Mouse (Mus musculus) midbrain, embryonic 11.5 days (tissue): ENCODE measurements around the gene Plb1. TPM values are rescaled to one million over a fixed set of nuclear protein-coding genes. Genes with fewer than 3 reads are reported as not detected.

Experiments used
- ATAC-seq: fragments of 200-750 bp; cut with Nextera tagmentation; 2 replicates; pipeline ENCODE4 v1.8.0; 2017; ENCODE audit warnings: moderate TSS enrichment, moderate library complexity; ENCODE audit not compliant: low FRiP score
- DNase-seq: peaks from one replicate; pipeline ENCODE4 v3.0.0; 2015; ENCODE audit warnings: low spot score; ENCODE audit errors: missing footprints
- H3K27ac ChIP-seq: fragments of 300-500 bp; sonication (generic); 2 replicates; pipeline ENCODE4 v1.5.1; 2014; ENCODE audit warnings: low read depth, low read length
- H3K27me3 ChIP-seq: fragments of 300-500 bp; sonication (generic); 2 replicates; pipeline ENCODE4 v1.6.1; 2014; ENCODE audit warnings: mild to moderate bottlenecking, low read length, moderate library complexity, mixed read lengths; ENCODE audit not compliant: control insufficient read depth, insufficient read depth
- H3K36me3 ChIP-seq: fragments of 300-500 bp; sonication (generic); 2 replicates; pipeline ENCODE4 v1.6.1; 2014; ENCODE audit warnings: mild to moderate bottlenecking, low read length, moderate library complexity, mixed read lengths; ENCODE audit not compliant: control insufficient read depth, insufficient read depth
- H3K4me1 ChIP-seq: fragments of 300-500 bp; sonication (generic); 2 replicates; pipeline ENCODE4 v1.6.1; 2014; ENCODE audit warnings: low read length; ENCODE audit not compliant: control insufficient read depth, insufficient read depth
- H3K4me2 ChIP-seq: fragments of 300-500 bp; sonication (generic); 2 replicates; pipeline ENCODE4 v1.6.1; 2014; ENCODE audit warnings: mild to moderate bottlenecking, moderate library complexity
- H3K4me3 ChIP-seq: fragments of 300-500 bp; sonication (generic); 2 replicates; pipeline ENCODE4 v1.5.1; 2014; ENCODE audit warnings: low read depth, low read length
- H3K9ac ChIP-seq: fragments of 300-500 bp; sonication (generic); 2 replicates; pipeline ENCODE4 v1.6.1; 2014; ENCODE audit warnings: low read length
- H3K9me3 ChIP-seq: fragments of 300-500 bp; sonication (generic); 2 replicates; pipeline ENCODE4 v1.6.1; 2016; ENCODE audit warnings: low read length; ENCODE audit not compliant: control insufficient read depth
- WGBS: fragments of 180-500 bp; shearing (Covaris S2); extraction: QIAGEN DNeasy Blood & Tissue Kit; methylation state at CpG from one replicate; pipeline ENCODE4 v1.1.7; 2014; 5-methylcytosine and 5-hydroxymethylcytosine counted together
- polyA plus RNA-seq: library from polyadenylated mRNA; unstranded; fragments of >200 nt; fragmentation: Nextera tagmentation; extraction: Ambion mirVana; gene quantifications from 2 replicates; pipeline ENCODE4 v1.2.1, GENCODE M21; 2014

Gene Plb1
- polyA plus RNA-seq = 0.05 TPM in 1 of 2 replicates, not detected in the other

DNA sequence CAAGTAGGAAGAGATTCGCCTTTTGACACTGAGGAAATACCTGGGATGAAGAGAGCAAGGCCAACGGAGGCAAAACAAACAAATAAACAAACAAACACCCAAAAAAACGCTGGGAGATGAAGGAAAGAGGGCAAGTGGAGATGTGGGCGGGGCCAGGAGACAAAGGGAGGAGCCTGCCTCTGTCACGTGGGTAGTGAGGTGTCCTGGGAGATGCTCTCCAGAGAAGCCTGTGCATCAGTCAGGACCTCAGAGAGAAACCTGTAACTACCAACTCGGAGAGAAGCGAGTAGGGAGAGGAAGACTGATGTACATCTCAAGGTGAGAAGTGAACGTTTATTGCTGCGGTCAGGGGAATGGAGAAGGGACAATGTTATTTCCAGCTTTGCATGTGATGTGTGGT is at the start of gene Plb1:
TSS of gene Plb1 (plus strand) at position 235 of the 400 bp plus-strand sequence.
- no peak within 1 kb of the TSS for H3K4me3 ChIP-seq
- no peaks in the 10 kb centered on the region for H3K9me3 ChIP-seq
- WGBS = 77% methylated on average over 9 of the region's 9 CpGs
- no peaks in the 10 kb centered on the region for H3K27me3 ChIP-seq
- H3K4me1 ChIP-seq = no peaks in the 10 kb centered on the region
- ATAC-seq (no peak), DNase-seq (no peak)
- no peak within 1 kb of the TSS for H3K27ac ChIP-seq
- no peak within 1 kb of the TSS for H3K9ac ChIP-seq
- no peaks in the 10 kb centered on the region for H3K36me3 ChIP-seq
- no peak within 1 kb of the TSS for H3K4me2 ChIP-seq

DNA sequence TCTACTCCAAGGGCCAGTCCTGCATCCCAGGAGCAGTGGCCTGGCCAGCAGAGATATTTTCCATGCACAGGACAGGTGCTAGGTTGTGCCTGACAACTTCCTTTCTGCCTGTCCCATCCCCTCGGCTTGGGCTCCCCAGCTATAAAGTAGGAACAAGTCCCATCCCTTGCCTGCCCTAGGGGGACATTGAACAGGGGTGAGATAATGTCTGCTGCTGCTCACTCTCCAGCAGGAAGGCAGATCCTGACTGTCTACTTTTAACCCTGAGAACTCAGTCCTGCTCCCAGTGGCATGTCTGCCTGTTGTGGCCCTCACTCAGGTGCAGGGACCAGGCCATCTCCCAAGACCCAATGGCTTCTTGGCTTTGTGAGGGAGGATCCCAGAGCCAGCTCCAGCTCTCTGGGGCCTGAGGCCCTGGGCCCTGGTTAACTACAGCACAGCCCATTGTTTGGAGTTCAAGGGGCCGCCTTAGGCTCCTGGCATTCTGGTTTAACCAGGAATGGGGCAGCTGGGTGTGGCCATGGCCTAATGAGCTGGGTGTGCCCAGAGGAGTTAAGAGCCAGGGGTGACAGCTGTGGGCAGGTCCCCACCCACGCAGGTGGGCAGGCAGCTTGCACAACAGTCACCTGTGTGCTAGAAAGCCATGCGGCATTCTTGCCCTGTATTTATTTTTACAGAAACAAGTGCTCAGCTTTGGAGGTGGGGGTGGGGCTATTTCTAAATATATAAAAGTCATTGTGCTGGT is 49.5 kb upstream of the Plb1 start:
- WGBS = 75% methylated on average over 4 of the region's 4 CpGs
- H3K4me1 ChIP-seq = no peaks in the 10 kb centered on the region

DNA sequence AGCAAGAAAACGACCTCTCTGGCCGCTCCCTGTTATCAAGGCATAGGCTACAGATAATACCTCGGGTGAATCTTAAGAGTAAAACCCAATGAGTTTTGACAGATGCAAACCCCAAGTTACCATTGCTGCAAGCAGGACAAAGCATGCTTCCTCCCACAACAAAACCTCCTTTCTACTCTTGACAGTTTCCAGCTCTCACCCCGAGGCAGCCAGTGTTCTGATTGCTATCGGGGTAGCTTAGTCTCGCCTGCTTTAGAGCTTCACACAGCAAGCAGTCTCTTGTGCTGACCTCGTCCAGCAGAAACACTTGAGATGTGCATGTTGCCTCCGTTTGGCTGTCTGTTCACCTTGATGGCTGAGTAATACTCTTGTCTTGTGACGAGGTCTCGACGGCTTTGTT is 44.8 kb upstream of the Plb1 start:
- DNase-seq = peak; percentile 56
- Histone ChIP-seq H3K9me3 (no peaks in the 10 kb centered on the region), H3K27me3 (no peaks in the 10 kb centered on the region), H3K27ac (no peak overlapping the region), H3K4me2 (no peak overlapping the region), H3K4me3 (no peak overlapping the region), H3K4me1 (no peaks in the 10 kb centered on the region), H3K36me3 (no peaks in the 10 kb centered on the region), H3K9ac (no peak overlapping the region)
- WGBS = 55% methylated on average over 11 of the region's 11 CpGs
- ATAC-seq = no peak

More for the DNA sequence above, 49.5 kb upstream of the Plb1 start:
- Histone ChIP-seq H3K9me3 (no peaks in the 10 kb centered on the region), H3K4me2 (no peak overlapping the region), H3K36me3 (no peaks in the 10 kb centered on the region), H3K27me3 (no peaks in the 10 kb centered on the region), H3K9ac (no peak overlapping the region), H3K27ac (no peak overlapping the region), H3K4me3 (no peak overlapping the region)
- DNase-seq (peak; percentile 49), ATAC-seq (no peak)

DNA sequence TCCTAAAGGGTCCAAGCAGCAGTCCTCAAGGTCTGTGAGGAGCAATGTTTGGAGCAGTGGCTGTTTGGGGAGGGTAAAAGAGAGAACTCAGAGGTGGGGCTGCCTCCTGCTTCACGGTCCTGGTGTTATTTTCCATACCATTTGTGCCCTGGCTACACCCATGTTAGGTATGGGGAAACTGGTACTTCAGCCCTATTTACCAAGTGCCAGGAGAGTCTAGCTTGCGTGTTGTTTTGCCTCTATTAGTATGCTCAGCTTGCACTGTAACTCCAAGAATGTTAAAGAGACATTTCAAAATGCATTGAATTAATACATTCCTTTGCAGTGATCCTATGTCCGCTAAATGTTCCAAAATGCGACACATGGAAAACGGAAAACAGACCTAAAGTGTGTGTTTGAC is 41.2 kb upstream of the Plb1 start:
- H3K27ac ChIP-seq = no peak overlapping the region
- DNase-seq (peak; percentile 19), ATAC-seq (no peak)
- WGBS = 90% methylated on average over 5 of the region's 5 CpGs
- H3K36me3 ChIP-seq = no peaks in the 10 kb centered on the region
- H3K4me1 ChIP-seq = no peaks in the 10 kb centered on the region
- H3K9ac ChIP-seq = no peak overlapping the region
- no peak overlapping the region for H3K4me2 ChIP-seq
- no peak overlapping the region for H3K4me3 ChIP-seq
- no peaks in the 10 kb centered on the region for H3K9me3 ChIP-seq
- H3K27me3 ChIP-seq = no peaks in the 10 kb centered on the region

DNA sequence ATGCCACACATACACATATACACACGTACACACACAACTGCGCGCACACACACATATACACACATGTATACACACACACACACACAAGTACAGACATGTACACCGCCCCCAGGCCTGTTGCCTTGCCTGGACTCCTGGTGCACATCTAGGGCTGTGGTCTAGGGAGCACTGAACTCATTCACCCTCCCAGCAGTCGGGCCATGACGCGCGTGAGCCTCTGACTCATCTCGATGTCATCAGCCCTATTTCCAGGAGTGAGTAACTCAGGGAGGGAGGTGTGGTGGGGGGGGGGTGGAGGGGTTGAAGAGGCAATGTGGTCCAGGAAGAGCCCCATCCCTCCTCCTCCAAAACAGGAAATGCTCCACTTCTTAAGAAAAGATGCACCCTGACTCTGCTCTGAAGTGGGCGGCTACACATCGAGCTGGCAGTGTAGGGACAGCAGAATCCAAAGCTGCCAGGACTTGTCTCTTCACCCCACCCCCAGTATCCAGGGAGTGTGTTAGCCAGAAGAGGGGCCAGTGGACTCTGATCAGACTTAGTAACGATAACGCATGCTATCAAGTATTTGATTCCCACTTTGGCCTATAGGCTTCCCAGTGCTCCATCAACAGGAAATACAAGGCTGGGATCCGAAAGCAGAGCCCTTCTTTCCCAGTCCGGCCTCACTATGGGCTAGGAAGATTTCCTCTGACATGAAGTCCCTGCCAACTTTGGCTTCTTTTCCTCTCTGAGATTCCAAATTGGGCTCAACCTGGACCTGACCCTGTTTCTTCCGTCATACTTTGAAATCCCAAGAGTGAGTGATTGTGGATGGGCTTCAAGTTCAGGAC is 40.3 kb upstream of the Plb1 start:
- peak; percentile 17 for DNase-seq
- H3K27ac ChIP-seq = no peak overlapping the region
- H3K4me3 ChIP-seq = no peak overlapping the region
- 88% methylated on average over 16 of the region's 16 CpGs for WGBS
- ATAC-seq = no peak
- no peaks in the 10 kb centered on the region for H3K36me3 ChIP-seq
- H3K9me3 ChIP-seq = no peaks in the 10 kb centered on the region
- no peak overlapping the region for H3K9ac ChIP-seq
- no peaks in the 10 kb centered on the region for H3K27me3 ChIP-seq
- no peaks in the 10 kb centered on the region for H3K4me1 ChIP-seq
- no peak overlapping the region for H3K4me2 ChIP-seq

DNA sequence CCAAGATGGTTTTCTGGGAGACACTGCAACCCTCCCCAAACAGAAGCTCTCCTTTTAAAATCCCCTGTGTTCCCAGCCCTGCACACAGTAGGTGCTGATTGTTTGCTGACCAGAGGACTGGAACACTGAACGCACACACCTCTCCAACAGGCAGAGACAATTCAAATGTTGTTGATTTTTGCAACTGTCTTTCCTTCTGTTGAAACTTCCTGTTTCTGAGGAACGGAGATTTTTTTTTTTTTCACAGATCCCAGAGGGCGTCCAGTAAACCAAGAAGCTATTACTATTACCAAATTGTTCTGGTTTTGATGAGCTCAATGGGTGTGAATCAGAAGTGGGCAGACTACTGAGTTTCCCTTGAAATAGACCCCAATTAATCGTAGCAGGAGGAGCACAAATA is 38.3 kb upstream of the Plb1 start:
- 70% methylated on average over 4 of the region's 4 CpGs for WGBS
- DNase-seq = peak; percentile 69

DNA sequence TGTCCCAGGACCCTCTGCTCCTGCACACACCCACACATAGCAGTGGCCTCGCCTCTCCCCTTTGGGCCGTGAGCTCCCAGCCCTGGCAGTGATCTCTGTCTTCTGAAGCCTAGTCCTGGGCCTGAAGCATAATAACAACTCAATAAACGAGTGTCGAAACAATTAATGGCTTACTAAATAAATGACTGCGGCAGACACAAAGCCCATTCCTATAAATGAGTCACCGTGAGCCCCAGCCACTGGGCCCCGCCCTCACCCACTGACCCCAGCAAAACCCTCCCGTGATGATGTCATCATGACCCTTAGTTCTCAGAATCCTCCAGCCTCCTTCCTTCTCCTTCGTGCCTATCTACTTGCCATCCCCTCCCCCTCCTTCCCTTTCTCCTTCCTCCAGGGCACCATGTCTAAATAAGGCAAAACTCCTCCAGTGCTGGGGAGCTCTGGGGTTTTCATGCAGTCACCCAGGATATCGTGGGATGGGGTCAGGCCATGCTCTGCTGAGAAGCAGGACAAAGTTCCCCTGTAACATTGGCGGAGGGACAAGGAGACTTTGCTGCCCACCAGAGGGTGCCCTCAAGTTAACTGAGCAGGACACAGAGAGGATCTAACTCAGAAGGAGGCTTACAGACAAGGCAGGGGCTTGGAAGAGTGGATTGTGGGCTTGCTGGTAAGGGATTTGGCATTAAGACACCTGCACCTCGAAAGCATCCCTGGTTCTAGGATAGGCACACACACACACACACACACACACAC is 36.5 kb upstream of the Plb1 start:
- no peak for DNase-seq
- H3K9ac ChIP-seq = no peak overlapping the region
- no peak overlapping the region for H3K27ac ChIP-seq
- ATAC-seq = no peak
- no peak overlapping the region for H3K4me2 ChIP-seq
- H3K4me3 ChIP-seq = no peak overlapping the region
- H3K9me3 ChIP-seq = no peaks in the 10 kb centered on the region
- H3K4me1 ChIP-seq = no peaks in the 10 kb centered on the region
- no peaks in the 10 kb centered on the region for H3K36me3 ChIP-seq
- WGBS = 73% methylated on average over 12 of the region's 12 CpGs
- no peaks in the 10 kb centered on the region for H3K27me3 ChIP-seq

More for the DNA sequence above, 38.3 kb upstream of the Plb1 start:
- Histone ChIP-seq H3K36me3 (no peaks in the 10 kb centered on the region), H3K9me3 (no peaks in the 10 kb centered on the region), H3K9ac (no peak overlapping the region), H3K4me2 (no peak overlapping the region), H3K4me1 (no peaks in the 10 kb centered on the region), H3K27ac (no peak overlapping the region), H3K4me3 (no peak overlapping the region), H3K27me3 (no peaks in the 10 kb centered on the region)
- ATAC-seq = no peak

DNA sequence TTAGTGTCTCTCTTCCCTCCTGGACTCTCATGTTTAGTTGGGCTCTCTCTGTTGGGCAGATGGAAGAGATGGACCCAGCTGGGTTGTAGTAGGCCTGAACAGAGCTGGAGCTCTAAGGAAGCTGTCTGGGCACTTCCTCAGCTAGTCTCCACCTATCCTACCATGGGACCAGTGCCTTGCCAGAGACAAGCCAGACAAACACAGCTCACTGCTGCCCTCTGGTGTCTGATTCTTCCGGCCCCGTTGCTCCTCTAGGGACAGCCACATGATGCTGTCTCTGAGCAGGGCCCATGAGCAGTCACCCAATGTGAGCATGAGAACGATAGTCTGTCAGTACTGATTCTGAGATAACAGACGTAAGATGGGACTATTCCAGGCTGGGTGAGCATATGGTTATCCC is 34.8 kb upstream of the Plb1 start:
- H3K9ac ChIP-seq = no peak overlapping the region
- no peak overlapping the region for H3K4me3 ChIP-seq
- H3K36me3 ChIP-seq = no peaks in the 10 kb centered on the region
- H3K4me1 ChIP-seq = no peaks in the 10 kb centered on the region
- H3K27me3 ChIP-seq = no peaks in the 10 kb centered on the region
- no peaks in the 10 kb centered on the region for H3K9me3 ChIP-seq
- ATAC-seq (no peak), DNase-seq (peak; percentile 99)
- H3K27ac ChIP-seq = no peak overlapping the region
- no peak overlapping the region for H3K4me2 ChIP-seq
- 22% methylated on average over 4 of the region's 4 CpGs for WGBS
